Mouse (Mus musculus) stomach, postnatal 0 days (tissue): ENCODE measurements around the gene Lif. TPM values are rescaled to one million over a fixed set of nuclear protein-coding genes. Genes with fewer than 3 reads are reported as not detected.

Experiments used
- ATAC-seq: fragments of 200-750 bp; cut with Nextera tagmentation; 2 replicates; pipeline ENCODE4 v1.8.0; 2017; ENCODE audit not compliant: low FRiP score, low TSS enrichment
- DNase-seq: peaks from one replicate; pipeline ENCODE4 v3.0.0-alpha.2; 2016; ENCODE audit warnings: low spot score
- H3K27ac ChIP-seq: fragments of 300-500 bp; sonication (generic); replicated peaks from 2 replicates; pipeline ENCODE4 v1.5.1; 2014; ENCODE audit warnings: mild to moderate bottlenecking, control low read depth
- H3K27me3 ChIP-seq: fragments of 300-500 bp; sonication (generic); 2 replicates; pipeline ENCODE4 v1.6.1; 2014; ENCODE audit warnings: low read length; ENCODE audit not compliant: control insufficient read depth, insufficient read depth
- H3K36me3 ChIP-seq: fragments of 300-500 bp; sonication (generic); 2 replicates; pipeline ENCODE4 v1.6.1; 2014; ENCODE audit warnings: low read length, mixed read lengths; ENCODE audit not compliant: control insufficient read depth, insufficient read depth
- H3K4me1 ChIP-seq: fragments of 300-500 bp; sonication (generic); replicated peaks from 2 replicates; pipeline ENCODE4 v1.6.1; 2014; ENCODE audit warnings: antibody characterized with exemption; ENCODE audit not compliant: control insufficient read depth, insufficient read depth
- H3K4me2 ChIP-seq: fragments of 300-500 bp; sonication (generic); replicated peaks from 2 replicates; pipeline ENCODE4 v1.6.1; 2014; ENCODE audit warnings: low read depth, mild to moderate bottlenecking, control low read depth, moderate library complexity
- H3K4me3 ChIP-seq: fragments of 300-500 bp; sonication (generic); 2 replicates; pipeline ENCODE4 v1.5.1; 2014; ENCODE audit warnings: low read depth, low read length, control low read depth
- H3K9ac ChIP-seq: fragments of 300-500 bp; sonication (generic); 2 replicates; pipeline ENCODE4 v1.6.1; 2014; ENCODE audit warnings: mild to moderate bottlenecking, low read length, control low read depth, mixed read lengths
- H3K9me3 ChIP-seq: fragments of 300-500 bp; sonication (generic); 2 replicates; pipeline ENCODE4 v1.6.1; 2016; ENCODE audit warnings: low read length; ENCODE audit not compliant: control insufficient read depth
- CTCF ChIP-seq: IDR thresholded peaks from 2 replicates; pipeline ENCODE4 v1.5.1; 2016; ENCODE audit warnings: antibody characterized with exemption, low read depth, mild to moderate bottlenecking, moderate library complexity
- EP300 ChIP-seq: optimal IDR thresholded peaks from 2 replicates; pipeline ENCODE3; 2016; ENCODE audit warnings: antibody characterized with exemption
- WGBS: fragments of 180-500 bp; shearing (Covaris S2); extraction: QIAGEN DNeasy Blood & Tissue Kit; methylation state at CpG from one replicate; pipeline ENCODE4 v1.1.7; 2014; 5-methylcytosine and 5-hydroxymethylcytosine counted together
- polyA plus RNA-seq: library from polyadenylated mRNA; unstranded; fragments of >200 nt; fragmentation: Nextera tagmentation; extraction: Ambion mirVana; gene quantifications from 2 replicates; pipeline ENCODE4 v1.2.1, GENCODE M21; 2015

Gene Lif
- polyA plus RNA-seq, 1 experiment from 2014 or later, result 0.61 TPM

DNA sequence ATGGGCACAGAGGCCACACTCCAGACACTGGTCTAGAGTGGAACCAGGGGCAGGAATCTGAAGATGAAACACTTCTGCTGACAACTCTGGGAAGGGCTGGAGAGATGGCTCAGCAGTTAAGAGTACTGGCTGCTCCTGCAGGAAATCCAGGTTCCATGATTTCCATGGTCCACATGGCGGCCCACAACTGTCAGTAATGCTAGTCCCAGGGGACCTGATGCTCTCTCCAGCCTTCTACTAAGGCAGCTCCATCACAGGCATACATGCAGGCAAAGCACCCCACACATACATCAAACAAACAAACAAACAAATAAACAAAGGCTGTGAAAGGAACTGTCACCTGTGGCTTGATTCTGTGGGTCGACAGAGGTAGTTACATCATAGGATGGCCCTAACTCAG, 48.7 kb downstream of the Lif start:
- Histone ChIP-seq H3K27ac (no peak overlapping the region), H3K4me1 (peaks cover 2% of the 10 kb centered on the region; the same call in 1 of the 2 replicates), H3K9me3 (no peaks in the 10 kb centered on the region), H3K4me2 (no peak overlapping the region), H3K9ac (no peak overlapping the region), H3K27me3 (no peaks in the 10 kb centered on the region), H3K36me3 (no peaks in the 10 kb centered on the region), H3K4me3 (no peak overlapping the region)
- TF ChIP-seq CTCF (no peak), EP300 (no peak)
- DNase-seq, result no peak
- WGBS, result 65% methylated on average over 2 of the region's 2 CpGs
- ATAC-seq, result no peak

DNA sequence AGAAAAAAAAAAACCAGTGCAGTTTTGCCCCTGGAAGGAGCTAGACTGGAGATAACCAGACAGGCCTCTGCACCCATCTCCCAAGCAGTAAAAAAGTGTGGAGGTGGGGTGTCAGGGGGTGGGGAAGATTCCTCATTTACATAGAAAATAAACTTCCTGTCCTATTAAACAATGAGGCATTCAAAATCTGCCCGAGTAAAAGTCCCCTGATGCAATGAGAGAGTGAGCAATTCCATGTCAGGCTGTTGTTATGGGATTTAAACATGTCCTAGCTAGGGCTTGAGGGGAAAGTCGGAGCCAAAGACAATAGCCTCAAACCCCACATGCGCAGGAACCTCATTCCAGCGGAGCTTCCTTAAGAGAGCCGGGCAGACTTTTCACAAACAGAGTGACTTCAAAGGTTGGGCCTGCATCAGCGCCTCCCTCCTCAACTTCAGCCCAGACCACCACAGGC, 50.7 kb downstream of the Lif start:
- TF ChIP-seq EP300 (no peak), CTCF (no peak)
- H3K27ac ChIP-seq, result peak overlapping the region; percentile 63
- H3K9me3 ChIP-seq, result no peaks in the 10 kb centered on the region
- no peaks in the 10 kb centered on the region for H3K36me3 ChIP-seq
- no peak overlapping the region for H3K4me2 ChIP-seq
- 17% methylated on average over 6 of the region's 6 CpGs for WGBS
- H3K4me3 ChIP-seq, result no peak overlapping the region
- H3K9ac ChIP-seq, result no peak overlapping the region; the same call in 1 of the 2 replicates
- no peak; the same call in 1 of the 2 replicates for ATAC-seq
- no peak for DNase-seq
- H3K4me1 ChIP-seq, result no peaks in the 10 kb centered on the region; the same call in 1 of the 2 replicates
- no peaks in the 10 kb centered on the region for H3K27me3 ChIP-seq

DNA sequence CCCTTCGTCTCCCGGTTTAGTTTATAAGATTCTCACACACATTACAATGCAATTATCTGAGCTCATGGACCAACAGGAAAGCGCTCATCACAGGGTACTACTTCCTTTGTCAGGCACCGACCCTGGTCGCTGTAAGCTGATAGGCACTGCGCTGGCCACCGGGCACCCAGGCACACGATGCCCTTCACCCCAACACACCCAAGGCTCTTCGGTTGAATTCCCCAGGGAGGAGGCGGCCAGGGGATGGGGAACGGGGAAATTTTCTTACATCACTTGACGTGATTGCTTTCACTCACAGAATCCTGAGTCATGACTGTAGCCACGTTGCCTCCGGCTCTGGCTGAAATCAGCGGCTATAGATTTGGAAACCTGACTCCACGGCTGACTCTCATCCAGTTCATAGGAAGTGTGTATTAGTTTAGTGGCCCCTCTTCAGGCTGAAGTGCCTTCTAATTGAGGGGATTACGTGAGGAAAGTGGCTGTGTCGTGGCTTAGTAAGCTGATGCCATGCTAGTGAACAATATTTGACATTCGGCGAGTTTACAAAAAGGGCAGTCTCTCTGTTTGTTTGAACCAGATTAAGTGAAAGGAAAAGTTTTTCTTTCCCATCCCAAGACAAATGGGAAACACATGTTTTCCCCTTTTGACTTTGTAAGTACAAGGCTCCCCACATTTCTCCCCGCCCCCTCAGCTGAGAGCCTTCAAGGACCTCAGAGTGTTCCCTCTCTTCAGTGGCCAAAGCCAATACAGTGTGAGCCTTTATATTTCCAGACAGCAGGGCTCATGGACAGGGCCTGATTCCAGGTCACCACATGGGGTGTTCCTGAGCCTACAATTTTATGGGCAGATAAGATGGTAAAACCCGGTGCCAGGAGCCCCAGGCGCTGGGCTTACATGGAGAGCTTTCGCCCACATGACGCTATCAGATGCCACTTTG, 51.4 kb downstream of the Lif start:
- no peak for TF ChIP-seq EP300
- TF ChIP-seq CTCF, result no peak
- DNase-seq (peak; percentile 43), ATAC-seq (peak; percentile 58)
- Histone ChIP-seq H3K9me3 (no peaks in the 10 kb centered on the region), H3K4me1 (no peaks in the 10 kb centered on the region), H3K9ac (peak overlapping the region; percentile 1; the same call in 1 of the 2 replicates), H3K27me3 (no peaks in the 10 kb centered on the region), H3K4me2 (no peak overlapping the region), H3K4me3 (no peak overlapping the region), H3K36me3 (no peaks in the 10 kb centered on the region), H3K27ac (peak overlapping the region; percentile 63)
- WGBS, result 28% methylated on average over 25 of the region's 25 CpGs

DNA sequence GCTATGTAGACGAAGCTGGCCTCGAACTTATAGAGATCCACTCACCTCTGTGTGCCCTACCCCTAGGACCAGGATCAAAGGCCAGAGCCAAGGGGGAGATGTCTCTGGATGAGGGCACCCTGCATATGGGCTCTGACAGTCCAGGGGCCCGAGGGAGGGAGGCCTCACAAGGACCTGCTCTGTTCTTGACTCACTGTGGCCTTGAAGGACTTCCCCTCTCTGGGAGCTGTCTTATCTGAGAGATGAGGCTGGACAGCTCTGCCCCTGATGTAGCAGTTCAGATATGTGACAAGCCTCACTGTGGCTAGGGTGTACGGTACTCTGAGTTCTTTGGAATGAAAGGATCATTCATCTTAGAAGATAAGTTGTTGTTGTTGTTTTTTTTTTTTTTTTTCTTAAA, 52.3 kb downstream of the Lif start:
- no peak for ATAC-seq
- Histone ChIP-seq H3K4me1 (no peaks in the 10 kb centered on the region), H3K9ac (no peak overlapping the region; the same call in 1 of the 2 replicates), H3K27me3 (no peaks in the 10 kb centered on the region), H3K36me3 (no peaks in the 10 kb centered on the region), H3K4me2 (no peak overlapping the region), H3K4me3 (no peak overlapping the region), H3K9me3 (no peaks in the 10 kb centered on the region), H3K27ac (no peak overlapping the region)
- WGBS, result 85% methylated on average over 4 of the region's 4 CpGs
- no peak for TF ChIP-seq CTCF
- TF ChIP-seq EP300, result no peak
- no peak for DNase-seq

GRCm38 (mm10) chr11:4310324-4310723, 53.0 kb downstream of the Lif start:
- 86% methylated on average over 4 of the region's 4 CpGs for WGBS
- no peak overlapping the region for H3K4me3 ChIP-seq
- H3K9ac ChIP-seq, result no peak overlapping the region
- H3K4me2 ChIP-seq, result no peak overlapping the region
- no peaks in the 10 kb centered on the region for H3K4me1 ChIP-seq
- DNase-seq (no peak), ATAC-seq (no peak)
- no peaks in the 10 kb centered on the region for H3K9me3 ChIP-seq
- no peaks in the 10 kb centered on the region for H3K27me3 ChIP-seq
- TF ChIP-seq CTCF (peak; percentile 20), EP300 (no peak)
- H3K36me3 ChIP-seq, result no peaks in the 10 kb centered on the region
- no peak overlapping the region for H3K27ac ChIP-seq

GRCm38 (mm10) chr11:4312180-4312579, 54.8 kb downstream of the Lif start:
- no peaks in the 10 kb centered on the region for H3K27me3 ChIP-seq
- no peak overlapping the region for H3K4me3 ChIP-seq
- no peak overlapping the region for H3K4me2 ChIP-seq
- H3K27ac ChIP-seq, result no peak overlapping the region
- no peaks in the 10 kb centered on the region for H3K4me1 ChIP-seq
- TF ChIP-seq EP300 (no peak), CTCF (no peak)
- no peaks in the 10 kb centered on the region for H3K36me3 ChIP-seq
- DNase-seq (no peak), ATAC-seq (no peak)
- no peaks in the 10 kb centered on the region for H3K9me3 ChIP-seq
- WGBS, result 81% methylated on average over 4 of the region's 4 CpGs
- no peak overlapping the region for H3K9ac ChIP-seq
